In the genomic region with DNA sequence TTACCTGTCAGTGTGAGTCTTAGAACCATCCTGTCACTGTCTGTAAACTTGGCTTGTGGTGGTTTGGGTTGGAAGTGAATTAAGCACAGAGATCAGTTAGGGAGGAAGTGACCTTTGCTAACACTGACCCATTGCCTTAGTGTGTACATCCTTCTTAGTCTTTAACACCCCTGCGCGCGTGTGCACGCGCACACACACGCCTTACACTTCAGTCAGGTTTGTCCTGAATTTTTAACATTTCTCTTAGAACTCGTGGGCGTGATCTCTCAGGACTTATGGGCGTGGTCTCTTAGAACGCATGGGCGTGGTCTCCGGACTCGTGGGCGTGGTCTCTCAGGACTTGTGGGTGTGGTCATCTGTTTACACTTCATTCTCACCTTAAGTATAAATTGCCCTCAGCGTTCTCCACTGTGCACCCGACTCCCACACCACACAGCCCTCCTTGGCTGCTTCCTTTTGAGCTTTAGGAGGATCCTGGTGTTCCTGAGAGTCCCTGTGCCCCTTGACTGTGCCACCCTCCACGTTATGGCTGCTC, we compare ENCODE assay signal across 10 mouse cellular contexts. TPM values are rescaled to one million over a fixed set of nuclear protein-coding genes. Genes with fewer than 3 reads are reported as not detected.
A peak's percentile ranks its signal among the peaks of the same experiment; 100 is the strongest.
DNase-seq lines count a peak whose midpoint lies in the region; ATAC-seq and TF ChIP-seq lines count a peak whose summit lies in the region.
"Had no signal": no experiment of that assay in that cellular context is flagged by ENCODE, and none has a peak within 500 bp of the region (broad histone marks: within the 10 kb centered on the region; RNA-seq: fewer than 3 reads in every experiment).

No protein-coding gene starts in this region.

- DNase-seq in CD4-positive, CD25-positive, alpha-beta regulatory T cell, adult 2 months (ENCODE audit: low read depth, low spot score) = peak; percentile 26
- DNase-seq in left cerebral cortex, adult 2 months (ENCODE audit: extremely low spot score in 1 of 2, low spot score in 2 of 2) = no peak
- no peak for DNase-seq in gastrocnemius, postnatal 36 days
- DNase-seq: cerebellum, adult 8-10 months had no signal

- no peak for TF ChIP-seq CTCF in left cerebral cortex, adult 2 months (IDR thresholded peaks at IDR 0.05)

- peaks cover 98% of the 10 kb centered on the region for H3K4me1 ChIP-seq in megakaryocyte, embryonic 14.5 days
- H3K4me1 ChIP-seq in heart, embryonic 16.5 days (ENCODE audit: control insufficient read depth, insufficient read depth, low read length) = peaks cover 44% of the 10 kb centered on the region

- peak overlapping the region; percentile 85 for H3K27ac ChIP-seq in heart, embryonic 16.5 days (ENCODE audit: low read length)
- no peak overlapping the region; the same call in 1 of the 2 replicates for H3K27ac ChIP-seq in left cerebral cortex, adult 2 months
- H3K27ac ChIP-seq: hindbrain, embryonic 15.5 days had no signal

- intact Hi-C loops in left cerebral cortex, adult 2 months (cut with DNase I) = no loop called here
- intact Hi-C loops in gastrocnemius, postnatal 36 days (cut with DNase I) = no loop called here

- H3K9ac ChIP-seq in heart, embryonic 16.5 days (ENCODE audit: low read length) = peak overlapping the region; percentile 54
- H3K9ac ChIP-seq: hindbrain, embryonic 15.5 days had no signal

- no peak overlapping the region for H3K4me2 ChIP-seq in heart, embryonic 16.5 days (ENCODE audit: low read depth, low read length)
- H3K4me2 ChIP-seq: hindbrain, embryonic 15.5 days had no signal

- H3K27me3 ChIP-seq in megakaryocyte, embryonic 14.5 days (replicated peaks) = no peaks in the 10 kb centered on the region
- H3K27me3 ChIP-seq in heart, embryonic 16.5 days (ENCODE audit: control insufficient read depth, insufficient read depth, low read length) = no peaks in the 10 kb centered on the region
- H3K27me3 ChIP-seq: hindbrain, embryonic 15.5 days had no signal

- 60% methylated on average over 17 of the region's 17 CpGs for WGBS in heart, embryonic 16.5 days

- ATAC-seq in CD4-positive, CD25-positive, alpha-beta regulatory T cell, adult 4 months = no peak
- ATAC-seq in megakaryocyte, adult 5-6 weeks (ENCODE audit: poor library complexity, severe bottlenecking) = no peak
- no peak for ATAC-seq in heart, embryonic 16.5 days (replicated peaks; ENCODE audit: extremely low read depth, insufficient read depth, low FRiP score)
- peak; percentile 23; the same call in 1 of the 2 replicates for ATAC-seq in monocyte, adult 5-6 weeks (replicated peaks; ENCODE audit: insufficient number of reproducible peaks, low FRiP score, low TSS enrichment, poor library complexity, severe bottlenecking)

- no peaks in the 10 kb centered on the region for H3K9me3 ChIP-seq in megakaryocyte, embryonic 14.5 days
- no peaks in the 10 kb centered on the region for H3K9me3 ChIP-seq in heart, embryonic 16.5 days (replicated peaks; ENCODE audit: control insufficient read depth, low read length)
- H3K9me3 ChIP-seq: hindbrain, embryonic 15.5 days had no signal

- H3K36me3 ChIP-seq in megakaryocyte, embryonic 14.5 days (replicated peaks; ENCODE audit: low read length) = peaks cover 24% of the 10 kb centered on the region
- no peaks in the 10 kb centered on the region for H3K36me3 ChIP-seq in heart, embryonic 16.5 days (ENCODE audit: control insufficient read depth, insufficient read depth)
- H3K36me3 ChIP-seq: hindbrain, embryonic 15.5 days had no signal

- peak overlapping the region; percentile 14 for H3K4me3 ChIP-seq in megakaryocyte, embryonic 14.5 days (replicated peaks)
- no peak overlapping the region for H3K4me3 ChIP-seq in heart, embryonic 16.5 days (ENCODE audit: low read length)
- H3K4me3 ChIP-seq in left cerebral cortex, adult 2 months = no peak overlapping the region
- H3K4me3 ChIP-seq: hindbrain, embryonic 15.5 days had no signal

RNA-seq across cellular contexts. Expression of gene Dusp1, which starts 39.1 kb away (rescaled TPM):
- 10 to 100 TPM; 24.6 to 24.7 TPM for polyA plus RNA-seq in CD4-positive, CD25-positive, alpha-beta regulatory T cell, adult 4 months (2017; shearing (Covaris generic))
- 11.6 and 65.1 TPM in 2 replicates for polyA plus RNA-seq in megakaryocyte, embryonic 14.5 days (2012; ENCODE audit: insufficient read depth, low replicate concordance)
- 265 and 280 TPM in 2 replicates for total RNA-seq in megakaryocyte, adult 5-6 weeks (2015)
- total RNA-seq in megakaryocyte, adult 5-6 weeks (2017) = 58.9 and 72.1 TPM in 2 replicates
- polyA plus RNA-seq in heart, embryonic 16.5 days (2015; fragmentation: Nextera tagmentation; extraction: Ambion mirVana) = 35.5 and 35.7 TPM in 2 replicates
- total RNA-seq in monocyte, adult 5-6 weeks (2017) = 146 to 413 TPM (median 198 TPM) in 3 replicates
- 10 to 100 TPM; 58.0 to 65.6 TPM for total RNA-seq in left cerebral cortex, adult 2 months (2021)
- 100 to 1,000 TPM in 1 of 2 experiments, 10 to 100 TPM in 1; 74.6 to 112 TPM for total RNA-seq in gastrocnemius, postnatal 36 days (2021)

RNA-seq across cellular contexts. Expression of gene Ergic1, which starts 39.7 kb away (rescaled TPM):
- polyA plus RNA-seq in CD4-positive, CD25-positive, alpha-beta regulatory T cell, adult 4 months (2017; shearing (Covaris generic)) = 10 to 100 TPM; 37.2 to 77.2 TPM
- 21.0 and 26.5 TPM in 2 replicates for polyA plus RNA-seq in megakaryocyte, embryonic 14.5 days (2012; ENCODE audit: insufficient read depth, low replicate concordance)
- 18.9 and 22.1 TPM in 2 replicates for total RNA-seq in megakaryocyte, adult 5-6 weeks (2015)
- 9.6 and 16.3 TPM in 2 replicates for total RNA-seq in megakaryocyte, adult 5-6 weeks (2017)
- polyA plus RNA-seq in heart, embryonic 16.5 days (2015; fragmentation: Nextera tagmentation; extraction: Ambion mirVana) = 82.7 and 84.9 TPM in 2 replicates
- 16.0 to 20.2 TPM (median 17.6 TPM) in 3 replicates for total RNA-seq in monocyte, adult 5-6 weeks (2017)
- 100 to 1,000 TPM; 144 to 149 TPM for total RNA-seq in left cerebral cortex, adult 2 months (2021)
- 10 to 100 TPM; 47.2 to 51.5 TPM for total RNA-seq in gastrocnemius, postnatal 36 days (2021)
